Mouse (Mus musculus) gastrocnemius, adult 2 months (tissue): Measurements from ENCODE around the gene Bcas3. TPM values are rescaled to one million over a fixed set of nuclear protein-coding genes. Genes with fewer than 3 reads are reported as not detected.

Experiments used
- DNase-seq: peaks from one replicate; pipeline ENCODE4 v3.0.0; 2022
- H3K27ac ChIP-seq: fragments of 200-600 bp; 2 replicates; pipeline ENCODE4 v1.8.1; 2022; ENCODE audit warnings: mild to moderate bottlenecking
- H3K4me3 ChIP-seq: fragments of 200-600 bp; 2 replicates; pipeline ENCODE4 v1.8.1; 2022; ENCODE audit warnings: mild to moderate bottlenecking, moderate library complexity
- CTCF ChIP-seq: fragments of 200-600 bp; IDR thresholded peaks from 2 replicates; pipeline ENCODE4 v1.8.1; 2022; ENCODE audit warnings: antibody characterized with exemption, mild to moderate bottlenecking, moderate library complexity
- intact Hi-C: fragments of 180-260 bp; cut with DNase I; formaldehyde crosslinking; loops from one replicate; pipeline ENCODE4 v1.15.1; 2025
- total RNA-seq, 2 experiments: library from RNA; stranded (reverse); gene quantifications; 2 replicates each; pipeline ENCODE4 v1.2.3; 2021

Gene Bcas3
- total RNA-seq, 2 experiments from 2014 or later = 39.6 to 46.6 TPM

DNA sequence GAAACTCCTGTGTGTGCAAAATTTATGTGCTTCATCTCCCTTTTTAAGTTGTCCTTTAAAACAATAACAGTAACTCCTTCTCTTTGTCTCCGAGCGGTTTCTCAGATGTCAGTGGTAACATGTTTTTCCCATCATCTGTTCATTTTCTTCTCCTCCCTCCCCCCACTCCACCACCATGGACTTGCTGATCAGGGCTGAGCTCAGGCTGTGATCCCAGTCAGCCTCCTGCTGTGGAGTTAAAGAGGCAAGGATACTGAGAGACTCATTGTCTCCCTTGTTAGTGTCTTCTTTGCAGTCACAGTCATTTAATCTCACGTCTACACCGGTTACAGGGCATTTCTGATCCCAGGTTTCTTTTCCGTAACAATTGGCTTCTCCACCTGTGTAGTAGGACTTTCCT is 174.3 kb downstream of the Bcas3 start:
- TF ChIP-seq CTCF = no peak
- intact Hi-C loops = loop anchor here (5.0 kb wide), 1 partner anchor 45 kb away; no protein-coding TSS in a partner anchor
- Histone ChIP-seq H3K4me3 (no peak overlapping the region), H3K27ac (peak overlapping the region; percentile 82; the same call in 1 of the 2 replicates)
- no peak for DNase-seq

DNA sequence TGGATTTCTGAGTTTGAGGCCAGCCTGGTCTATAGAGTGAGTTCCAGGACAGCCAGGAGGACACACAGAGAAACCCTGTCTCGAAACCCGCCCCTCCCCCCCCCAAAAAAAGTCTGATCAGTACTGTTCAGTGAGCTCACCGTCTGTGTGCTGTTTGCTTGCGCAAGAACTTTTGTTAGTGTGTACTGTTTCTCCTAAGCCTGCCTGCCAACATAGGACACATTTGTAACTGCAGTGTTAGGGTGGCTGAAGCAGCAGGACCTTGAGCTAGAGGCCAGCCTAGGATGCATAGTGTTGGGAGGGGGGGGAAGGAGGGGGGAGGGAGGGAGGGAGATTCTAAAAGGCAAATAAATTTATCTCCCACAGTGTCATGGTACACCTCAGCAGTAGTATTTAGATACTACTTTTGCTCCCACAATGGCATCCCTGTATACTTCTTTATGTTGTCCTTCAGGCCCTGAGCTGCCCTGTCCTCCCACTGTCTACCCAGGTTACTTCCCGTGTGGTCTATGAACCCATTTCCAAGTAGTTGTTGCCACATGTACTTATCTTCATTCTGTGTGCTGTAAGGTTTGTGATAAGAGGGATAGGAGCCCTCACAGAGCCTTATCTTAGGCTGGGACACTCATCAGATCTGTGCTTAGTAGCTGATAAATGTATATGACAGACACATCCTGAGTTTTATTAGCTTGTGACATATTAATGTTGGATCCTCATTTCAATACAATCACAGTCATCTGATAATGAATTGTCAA is 176.7 kb downstream of the Bcas3 start:
- no peak overlapping the region for H3K27ac ChIP-seq
- DNase-seq = no peak
- intact Hi-C loops = loop anchor here (5.0 kb wide), 1 partner anchor 43 kb away; no protein-coding TSS in a partner anchor
- no peak overlapping the region for H3K4me3 ChIP-seq
- no peak for TF ChIP-seq CTCF

GRCm38 (mm10) chr11:85540989-85541388 is 188.0 kb downstream of the Bcas3 start:
- TF ChIP-seq CTCF = no peak
- Histone ChIP-seq H3K27ac (no peak overlapping the region), H3K4me3 (no peak overlapping the region)
- DNase-seq = no peak
- intact Hi-C loops = no loop called here

GRCm38 (mm10) chr11:85543311-85543710 is 190.3 kb downstream of the Bcas3 start:
- intact Hi-C loops = no loop called here
- Histone ChIP-seq H3K4me3 (no peak overlapping the region), H3K27ac (no peak overlapping the region)
- TF ChIP-seq CTCF = no peak
- no peak for DNase-seq

DNA sequence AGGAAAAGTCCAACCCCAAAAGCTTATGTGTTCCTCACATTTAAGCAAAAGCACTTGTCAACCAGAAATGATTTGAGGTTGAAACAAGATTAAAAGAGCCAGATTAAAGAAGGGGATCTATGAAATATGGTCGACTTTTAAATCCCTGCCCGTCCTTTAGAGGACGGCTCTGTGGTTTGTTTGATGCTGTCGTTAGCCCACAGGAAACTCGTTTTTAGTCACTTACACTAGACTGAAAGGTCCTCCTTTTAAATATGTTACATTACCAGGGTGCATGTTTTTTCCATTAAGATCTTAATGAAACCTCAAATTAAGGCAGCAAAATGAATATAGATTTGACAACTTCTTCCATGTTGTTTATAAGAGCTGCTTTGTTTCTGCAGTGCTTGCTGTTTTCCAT is 192.6 kb downstream of the Bcas3 start:
- no peak for DNase-seq
- intact Hi-C loops = no loop called here
- no peak for TF ChIP-seq CTCF
- Histone ChIP-seq H3K4me3 (no peak overlapping the region), H3K27ac (no peak overlapping the region)

DNA sequence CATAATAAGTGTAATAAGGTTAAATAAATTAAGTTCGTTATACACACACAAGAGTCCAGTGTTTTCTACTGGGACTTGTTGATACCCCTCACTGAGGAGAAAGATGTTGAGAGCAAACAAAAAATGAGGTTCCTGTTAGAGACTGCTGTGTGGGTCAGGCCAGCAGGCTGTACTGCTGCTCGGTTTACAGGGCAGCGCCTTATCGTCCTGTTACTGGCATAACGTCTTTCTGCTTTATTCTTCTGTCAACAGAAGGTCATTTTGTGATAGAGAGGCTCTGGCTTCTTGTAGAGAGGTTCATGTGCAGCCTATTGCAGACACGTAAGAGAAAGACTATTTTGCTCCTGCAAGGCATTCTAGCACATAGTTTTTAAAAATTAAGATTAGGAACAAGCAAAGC is 195.0 kb downstream of the Bcas3 start:
- no peak for TF ChIP-seq CTCF
- intact Hi-C loops = no loop called here
- no peak overlapping the region for H3K27ac ChIP-seq
- no peak overlapping the region for H3K4me3 ChIP-seq
- no peak for DNase-seq

- Histone ChIP-seq H3K27ac (no peak overlapping the region), H3K4me3 (no peak overlapping the region)
- DNase-seq = no peak
- intact Hi-C loops = no loop called here
- no peak for TF ChIP-seq CTCF
Observed at GRCm38 (mm10) chr11:85549651-85550050, 196.7 kb downstream of the Bcas3 start.

DNA sequence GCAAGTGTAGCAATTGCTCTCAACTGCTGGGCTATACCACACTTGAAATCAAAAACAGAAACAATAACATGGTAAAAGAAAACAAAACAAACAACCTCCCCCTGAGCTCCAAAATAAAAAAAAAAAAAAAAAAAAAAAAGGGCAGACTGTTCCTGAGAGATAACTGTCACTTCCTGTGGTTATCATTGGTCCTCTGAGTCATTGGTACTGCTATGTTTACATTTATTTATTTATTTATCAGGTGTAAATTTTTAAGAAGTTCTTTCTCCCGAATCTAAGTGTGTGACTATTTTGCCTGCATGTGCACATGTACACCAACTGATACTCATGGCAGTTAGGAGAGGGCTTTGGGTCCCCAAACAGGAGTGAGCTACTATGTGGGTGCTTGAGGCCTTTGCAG is 202.1 kb downstream of the Bcas3 start:
- H3K4me3 ChIP-seq = no peak overlapping the region
- intact Hi-C loops = no loop called here
- no peak for DNase-seq
- 0 out of 2 replicates have a peak overlapping the region, but pooled peaks have one; percentile 0 for H3K27ac ChIP-seq
- TF ChIP-seq CTCF = no peak

DNA sequence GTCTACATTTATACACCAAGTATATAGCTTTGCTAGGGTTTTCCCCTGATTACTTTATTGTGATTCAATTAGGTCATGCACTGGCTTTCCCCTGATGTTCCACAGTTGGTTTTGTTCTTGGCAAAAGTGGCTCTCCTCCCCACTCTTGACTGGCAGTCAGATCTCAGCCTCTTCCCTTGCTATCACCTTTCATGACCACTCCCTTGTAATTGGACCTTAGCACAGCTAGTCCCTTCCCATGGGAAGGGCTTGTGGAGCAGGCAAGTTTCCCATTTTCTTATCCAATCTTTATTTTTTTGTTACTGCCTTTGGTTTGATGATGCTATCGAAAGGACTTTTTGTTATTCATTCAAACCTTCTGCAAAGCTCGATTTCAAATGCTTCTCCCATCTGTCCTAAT is 202.8 kb downstream of the Bcas3 start:
- no peak for TF ChIP-seq CTCF
- intact Hi-C loops = no loop called here
- peak; percentile 38 for DNase-seq
- Histone ChIP-seq H3K4me3 (no peak overlapping the region), H3K27ac (peak overlapping the region; percentile 12; the same call in 1 of the 2 replicates)

DNA sequence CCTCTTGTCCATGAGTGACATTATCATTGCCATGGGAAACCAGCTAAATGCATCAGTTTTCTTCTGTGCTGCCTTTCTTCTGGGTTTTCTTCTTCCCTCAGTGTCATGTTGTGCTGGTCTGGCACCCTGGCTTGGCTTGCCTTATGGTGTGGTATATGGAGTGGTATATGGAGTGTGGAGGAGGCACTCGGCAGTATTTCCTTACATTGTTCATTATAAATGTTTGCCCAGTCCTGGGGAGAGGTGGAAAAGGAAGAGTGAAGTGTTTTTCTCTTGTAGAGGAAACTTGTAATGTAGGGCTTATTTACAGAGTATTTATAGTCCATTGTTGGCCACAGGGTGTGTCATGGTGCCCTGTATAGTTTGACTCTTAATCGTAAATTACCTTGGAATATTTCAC is 212.1 kb downstream of the Bcas3 start:
- no peak for DNase-seq
- no peak overlapping the region for H3K4me3 ChIP-seq
- intact Hi-C loops = no loop called here
- no peak overlapping the region for H3K27ac ChIP-seq
- no peak for TF ChIP-seq CTCF

DNA sequence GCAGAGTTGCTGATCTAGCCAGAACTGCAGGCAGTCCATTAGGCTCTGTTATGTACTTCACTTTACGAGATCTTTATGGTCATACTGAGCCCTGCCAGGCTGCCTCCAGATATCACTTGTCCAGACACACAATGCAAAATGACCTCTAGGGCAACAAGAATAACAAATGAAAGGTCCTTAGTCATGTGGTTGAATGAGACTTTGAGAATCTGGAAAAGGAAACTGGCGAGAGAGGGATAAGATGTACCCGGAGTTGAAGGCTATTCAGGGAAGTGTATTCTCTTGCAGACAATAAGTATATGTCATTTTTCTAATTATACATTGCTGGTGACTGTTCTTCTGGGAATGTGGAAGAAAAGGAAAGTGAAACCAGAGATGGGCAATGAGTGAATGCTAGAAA is 218.1 kb downstream of the Bcas3 start:
- no peak for TF ChIP-seq CTCF
- Histone ChIP-seq H3K4me3 (no peak overlapping the region), H3K27ac (no peak overlapping the region; the same call in 1 of the 2 replicates)
- intact Hi-C loops = loop anchor here (5.0 kb wide), 1 partner anchor 44 kb away; no protein-coding TSS in a partner anchor
- DNase-seq = no peak

- intact Hi-C loops = loop anchor here (5.0 kb wide), 1 partner anchor 45 kb away; no protein-coding TSS in a partner anchor
- H3K27ac ChIP-seq = peak overlapping the region; percentile 41
- no peak for DNase-seq
- TF ChIP-seq CTCF = no peak
- no peak overlapping the region for H3K4me3 ChIP-seq
Observed at GRCm38 (mm10) chr11:85571936-85572335, 219.0 kb downstream of the Bcas3 start.

- TF ChIP-seq CTCF = no peak
- no peak overlapping the region for H3K4me3 ChIP-seq
- intact Hi-C loops = loop anchor here (5.0 kb wide), 1 partner anchor 45 kb away; no protein-coding TSS in a partner anchor
- H3K27ac ChIP-seq = peak overlapping the region; percentile 36; the same call in 1 of the 2 replicates
- DNase-seq = no peak
Observed at GRCm38 (mm10) chr11:85572590-85572989, 219.6 kb downstream of the Bcas3 start.

- H3K27ac ChIP-seq = 0 out of 2 replicates have a peak overlapping the region, but pooled peaks have one; percentile 1
- H3K4me3 ChIP-seq = no peak overlapping the region
- intact Hi-C loops = loop anchor here (5.0 kb wide), 1 partner anchor 47 kb away; no protein-coding TSS in a partner anchor
- TF ChIP-seq CTCF = no peak
- DNase-seq = no peak
Observed at GRCm38 (mm10) chr11:85574496-85574895, 221.5 kb downstream of the Bcas3 start.
